Mouse (Mus musculus) lung, adult 2 months (tissue): ENCODE results near the gene Gp2. TPM values are rescaled to one million over a fixed set of nuclear protein-coding genes. Genes with fewer than 3 reads are reported as not detected.

Experiments used
- DNase-seq: peaks from one replicate; pipeline ENCODE4 v3.0.0; 2022
- H3K4me1 ChIP-seq: fragments of 200-500 bp; 2 replicates; pipeline ENCODE4 v1.6.1; 2011; ENCODE audit warnings: low read length; ENCODE audit not compliant: control insufficient read depth, insufficient read depth
- H3K4me3 ChIP-seq: fragments of 200-500 bp; replicated peaks from 2 replicates; pipeline ENCODE3; 2011; ENCODE audit warnings: low read depth, mild to moderate bottlenecking, control low read depth, low read length; ENCODE audit errors: extremely low read depth
- CTCF ChIP-seq: fragments of 200-500 bp; IDR thresholded peaks from 2 replicates; pipeline ENCODE4 v1.5.1; 2011; ENCODE audit warnings: mild to moderate bottlenecking, low read length, control low read depth; ENCODE audit not compliant: insufficient read depth
- POLR2A ChIP-seq: fragments of 200-500 bp; IDR thresholded peaks from 2 replicates; pipeline ENCODE4 v1.6.1; 2011; ENCODE audit warnings: low read depth, mild to moderate bottlenecking, control low read depth, low read length, borderline replicate concordance; ENCODE audit errors: extremely low read depth
- WGBS: fragments of 180-500 bp; shearing (Covaris S2); methylation state at CpG from one replicate; pipeline ENCODE4 v1.1.7; 2018; 5-methylcytosine and 5-hydroxymethylcytosine counted together
- polyA plus RNA-seq: library from polyadenylated mRNA; depleted of rRNA; stranded (reverse); fragments of >200 nt; gene quantifications from 2 replicates; pipeline ENCODE4 v1.2.3, GENCODE M21; 2012; rRNA removed

Gp2 gene
- polyA plus RNA-seq, 1 experiment: 0.49 TPM

GRCm38 (mm10) chr7:119420730-119421129 is 38.4 kb downstream of the Gp2 start:
- H3K4me1 ChIP-seq: no peaks in the 10 kb centered on the region
- no peak overlapping the region for H3K4me3 ChIP-seq
- no peak for DNase-seq
- WGBS: 2% methylated on average over 2 of the region's 2 CpGs
- TF ChIP-seq POLR2A (no peak), CTCF (no peak)

DNA sequence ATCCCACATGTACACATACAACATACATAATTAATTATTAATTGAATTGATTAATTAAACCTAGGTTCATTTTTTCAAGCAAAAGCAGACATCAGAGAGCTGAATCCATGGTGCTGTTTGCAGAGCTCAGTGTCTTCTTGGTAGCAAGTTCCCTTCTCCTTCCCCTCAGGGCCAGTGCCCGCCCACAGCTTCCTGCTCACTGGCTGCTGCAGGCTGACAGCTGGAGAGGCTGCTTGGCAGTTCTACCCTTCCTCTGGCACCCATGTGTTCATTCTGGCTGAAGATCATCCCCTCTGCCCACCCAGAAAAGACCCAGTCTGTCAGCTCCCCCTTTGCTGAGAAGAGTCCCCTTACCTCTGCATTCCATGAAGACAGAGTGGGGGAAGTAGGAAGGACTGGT is 40.6 kb downstream of the Gp2 start:
- WGBS: 53% methylated on average over 1 of the region's 1 CpGs
- no peaks in the 10 kb centered on the region for H3K4me1 ChIP-seq
- TF ChIP-seq CTCF: no peak
- no peak for TF ChIP-seq POLR2A
- H3K4me3 ChIP-seq: no peak overlapping the region
- DNase-seq: no peak

DNA sequence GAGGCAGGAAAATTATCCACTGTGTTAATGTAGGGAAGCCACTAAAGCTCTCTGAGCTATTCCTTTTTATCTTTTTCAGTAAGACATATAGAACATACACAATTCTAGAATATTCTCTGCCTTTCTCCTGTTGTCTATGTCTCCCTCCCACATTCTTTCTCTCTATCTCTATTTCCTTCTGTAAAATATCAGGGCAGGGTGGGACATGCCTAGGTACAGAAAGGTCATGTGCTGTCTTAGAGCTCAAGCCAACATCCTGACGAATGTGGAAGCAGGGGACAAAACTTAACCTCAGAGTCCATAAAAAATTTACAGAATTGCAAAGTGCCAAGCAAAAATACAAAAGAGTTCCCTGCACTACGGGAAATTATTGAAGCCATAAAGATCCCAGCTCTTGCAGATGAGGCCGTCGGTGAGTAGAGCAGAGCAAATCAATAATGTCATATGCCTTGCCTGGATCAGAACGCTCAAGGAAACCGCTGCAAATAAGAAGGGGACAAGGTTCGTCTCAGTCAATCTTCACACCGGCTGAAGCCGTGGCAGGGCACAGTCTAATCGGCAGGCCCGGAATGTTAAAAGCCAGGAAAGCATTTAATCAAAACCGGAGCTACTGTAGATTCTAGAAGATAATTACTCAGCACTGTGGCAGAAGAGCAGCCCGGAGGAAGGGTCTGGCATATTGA is 64.9 kb downstream of the Gp2 start:
- Histone ChIP-seq H3K4me3 (no peak overlapping the region), H3K4me1 (no peaks in the 10 kb centered on the region)
- no peak for DNase-seq
- no peak for TF ChIP-seq POLR2A
- TF ChIP-seq CTCF: no peak
- WGBS: 77% methylated on average over 13 of the region's 13 CpGs

Other genes starting within 250 kb of the Gp2 start
- gene Umod, start 20.0 kb upstream of the Gp2 start, polyA plus RNA-seq: 0.27 and 0.58 TPM in 2 replicates
- gene Acsm5, start 60.2 kb upstream of the Gp2 start, polyA plus RNA-seq: 0.51 and 0.91 TPM in 2 replicates
- gene Pdilt, start 64.2 kb upstream of the Gp2 start, polyA plus RNA-seq: not detected in 2 replicates
- not detected in 2 replicates for gene Acsm2, start 95.1 kb upstream of the Gp2 start, polyA plus RNA-seq
- gene Acsm1, start 147.7 kb upstream of the Gp2 start, polyA plus RNA-seq: 3.7 and 6.2 TPM in 2 replicates
- gene Acsm4, start 230.7 kb upstream of the Gp2 start, polyA plus RNA-seq: not detected in 2 replicates